Mouse (Mus musculus): ENCODE results near the gene Adad2.

DNA sequence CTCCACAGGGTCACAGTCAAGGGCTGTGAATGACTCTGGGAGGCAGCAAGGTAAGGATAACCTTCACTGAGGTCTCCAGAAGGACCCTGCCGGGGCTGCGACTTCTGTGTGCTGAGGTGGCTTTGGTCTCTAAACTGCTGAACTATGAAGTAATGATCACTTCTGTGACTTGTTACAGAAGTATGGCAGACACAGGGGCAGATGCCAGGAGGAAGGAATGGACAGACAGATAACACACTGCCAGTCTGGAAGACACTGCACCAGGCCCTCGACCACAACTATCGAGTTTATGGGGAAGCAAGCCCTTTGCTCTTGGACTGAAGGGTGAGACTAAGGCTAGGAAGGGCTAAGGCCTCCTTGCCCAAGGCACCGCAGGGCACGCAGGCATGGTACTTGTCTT lies 41.4 kb upstream of the Adad2 start:
- TF ChIP-seq CTCF (IDR thresholded peaks at IDR 0.05; ENCODE audit: insufficient read depth, low read depth, low read length) (no peak), POLR2A (IDR thresholded peaks at IDR 0.05; ENCODE audit: insufficient read depth, low read depth, low read length) (no peak)

Data from olfactory bulb, adult 2 months (tissue).